Mouse (Mus musculus): Measurements from ENCODE around the gene Ndufs1.
A peak's percentile ranks its signal among the peaks of the same experiment; 100 is the strongest.
"Not testable (repeated sequence)": the region's sequence is repeated elsewhere in the genome, so short reads cannot be mapped to it uniquely, and the experiment has no call there.

Ndufs1 gene

GRCm38 (mm10) chr1:63182636-63183270 lies 6.1 kb upstream of the Ndufs1 start:
- no peak for DNase-seq (ENCODE audit: low read depth, low spot score)

- no peak for DNase-seq (ENCODE audit: low read depth, low spot score)
Measured at GRCm38 (mm10) chr1:63182212-63182611, 5.6 kb upstream of the Ndufs1 start.

GRCm38 (mm10) chr1:63181480-63181879 lies 4.8 kb upstream of the Ndufs1 start:
- DNase-seq (ENCODE audit: low read depth, low spot score): no peak

GRCm38 (mm10) chr1:63181019-63181418 lies 4.4 kb upstream of the Ndufs1 start:
- peak; percentile 93 for DNase-seq (ENCODE audit: low read depth, low spot score)

DNA sequence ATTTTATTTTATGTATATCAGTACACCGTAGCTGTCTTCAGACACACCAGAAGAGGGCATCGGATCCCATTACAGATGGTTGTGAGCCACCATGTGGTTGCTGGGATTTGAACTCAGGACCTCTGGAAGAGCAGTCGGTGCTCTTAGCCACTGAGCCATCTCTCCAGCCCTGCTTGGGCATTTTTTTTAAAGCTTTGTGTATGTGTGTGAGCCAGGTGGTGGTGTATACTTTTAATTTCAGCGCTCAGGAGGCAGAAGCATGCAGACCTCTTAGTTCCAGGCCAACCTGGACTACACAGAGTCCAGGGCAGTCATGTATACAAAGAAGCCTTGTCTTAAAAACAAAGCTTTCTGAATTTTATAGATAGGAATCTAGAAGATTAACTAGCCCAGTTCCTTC lies 3.9 kb upstream of the Ndufs1 start:
- not testable (repeated sequence) for DNase-seq (ENCODE audit: low read depth, low spot score)

DNA sequence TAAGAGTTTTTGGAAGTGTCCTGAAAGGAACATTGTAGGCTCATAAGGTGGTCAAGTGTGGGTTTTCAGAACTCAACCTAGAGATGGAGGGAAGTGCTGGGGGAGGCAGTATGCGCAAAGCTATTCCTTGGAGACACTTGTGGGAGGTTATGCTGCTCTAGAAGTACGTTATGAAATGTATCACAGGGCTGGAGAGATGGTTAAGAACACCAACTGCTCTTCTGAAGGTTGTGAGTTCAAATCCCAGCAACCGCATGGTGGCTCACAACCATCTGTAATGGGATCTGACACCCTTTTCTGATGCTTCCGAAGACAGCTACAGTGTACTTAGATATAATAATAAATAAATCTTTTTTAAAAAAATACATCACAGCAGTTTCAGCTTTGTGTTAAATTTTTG lies 3.5 kb upstream of the Ndufs1 start:
- no peak for DNase-seq (ENCODE audit: low read depth, low spot score)

GRCm38 (mm10) chr1:63178308-63178707 lies 1.7 kb upstream of the Ndufs1 start:
- DNase-seq (ENCODE audit: low read depth, low spot score): no peak

GRCm38 (mm10) chr1:63176259-63176603 lies 402 bp downstream of the Ndufs1 start:
- DNase-seq (ENCODE audit: low read depth, low spot score): no peak

GRCm38 (mm10) chr1:63175853-63176252 lies 780 bp downstream of the Ndufs1 start:
- no peak for DNase-seq (ENCODE audit: low read depth, low spot score)

- no peak for DNase-seq (ENCODE audit: low read depth, low spot score)
Measured at GRCm38 (mm10) chr1:63168638-63169037, 8.0 kb downstream of the Ndufs1 start.

DNA sequence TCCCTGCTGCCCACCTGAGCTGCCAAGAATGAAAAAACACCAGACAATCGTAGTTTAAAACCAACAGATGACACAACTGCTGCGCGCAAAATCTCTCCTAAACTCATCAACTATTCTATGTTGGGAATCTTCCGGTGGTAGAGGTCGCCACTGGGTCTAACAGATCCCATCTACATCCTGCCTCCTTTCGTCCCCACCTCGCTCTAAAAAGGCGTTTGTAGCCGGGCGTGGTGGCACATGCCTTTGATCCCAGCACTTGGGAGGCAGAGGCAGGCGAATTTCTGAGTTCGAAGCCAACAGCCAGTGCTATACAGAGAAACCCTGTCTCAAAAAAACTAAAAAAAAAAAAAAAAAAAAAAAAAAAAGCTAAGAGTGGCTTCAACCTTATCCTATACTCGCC lies 36.4 kb downstream of the Ndufs1 start:
- DNase-seq (ENCODE audit: low read depth, low spot score): no peak

DNA sequence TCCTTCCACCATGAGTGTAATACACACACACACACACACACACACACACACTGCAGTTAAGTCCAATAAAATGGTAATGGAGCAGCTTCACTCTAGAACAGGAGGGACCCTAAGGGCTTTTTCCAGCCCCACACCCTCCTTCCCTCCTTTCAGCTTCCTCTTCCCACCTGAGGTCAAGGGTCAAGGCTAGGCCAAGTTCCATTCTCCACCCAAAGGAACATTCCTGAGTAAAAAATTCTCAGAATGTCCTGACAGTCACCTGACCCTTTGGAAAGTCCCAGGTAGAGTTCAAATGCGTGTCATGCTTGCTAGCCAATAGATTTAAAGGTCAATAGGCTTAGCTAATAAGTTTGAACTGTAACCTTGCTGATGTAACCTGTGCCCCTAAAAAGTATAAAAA lies 38.0 kb downstream of the Ndufs1 start:
- DNase-seq (ENCODE audit: low read depth, low spot score): not testable (repeated sequence)

GRCm38 (mm10) chr1:63137971-63138370 lies 38.7 kb downstream of the Ndufs1 start:
- no peak for DNase-seq (ENCODE audit: low read depth, low spot score)

GRCm38 (mm10) chr1:63134530-63134929 lies 42.1 kb downstream of the Ndufs1 start:
- no peak for DNase-seq (ENCODE audit: low read depth, low spot score)

GRCm38 (mm10) chr1:63131766-63132165 lies 44.9 kb downstream of the Ndufs1 start:
- no peak for DNase-seq (ENCODE audit: low read depth, low spot score)

DNA sequence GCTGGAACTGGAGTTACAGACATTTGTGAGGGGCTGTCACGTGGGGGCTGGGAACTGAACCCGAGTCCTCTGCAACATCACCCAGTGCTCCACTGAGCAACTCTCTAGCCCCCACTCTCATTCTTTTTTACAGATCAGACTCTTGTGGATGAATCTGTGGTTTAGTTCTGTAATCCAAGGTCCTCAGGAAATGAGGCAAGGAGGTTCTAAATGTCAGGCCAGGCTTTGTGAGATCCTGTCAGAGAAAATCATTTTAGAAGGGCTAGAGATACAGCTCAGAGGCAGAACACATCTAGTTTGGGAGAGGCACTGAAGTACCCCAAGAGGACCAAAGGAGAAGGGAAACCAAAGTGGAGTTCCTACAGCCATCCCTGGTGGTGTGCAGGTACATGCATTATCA lies 45.8 kb downstream of the Ndufs1 start:
- no peak for DNase-seq (ENCODE audit: low read depth, low spot score)

- DNase-seq (ENCODE audit: low read depth, low spot score): no peak
Measured at GRCm38 (mm10) chr1:63129857-63130690, 46.6 kb downstream of the Ndufs1 start.

DNA sequence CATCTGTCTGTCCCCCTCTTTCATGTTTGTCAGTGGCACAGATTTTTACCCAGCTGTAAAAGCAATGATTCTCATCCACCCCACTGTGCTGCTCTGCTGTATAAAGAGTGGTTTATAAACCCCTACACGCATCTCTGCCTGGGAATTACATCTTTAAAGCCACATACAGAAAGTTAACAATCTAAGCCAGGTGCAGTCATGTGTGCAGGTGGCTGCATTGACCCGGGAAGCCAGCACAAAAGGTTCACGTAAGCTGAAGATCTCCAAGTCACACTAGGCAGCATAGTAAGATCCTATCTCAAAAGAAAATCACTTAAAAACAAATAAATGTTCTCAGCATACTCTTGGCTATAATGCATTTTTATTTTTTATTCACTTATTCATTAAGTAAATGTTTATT lies 47.4 kb downstream of the Ndufs1 start:
- no peak for DNase-seq (ENCODE audit: low read depth, low spot score)

DNA sequence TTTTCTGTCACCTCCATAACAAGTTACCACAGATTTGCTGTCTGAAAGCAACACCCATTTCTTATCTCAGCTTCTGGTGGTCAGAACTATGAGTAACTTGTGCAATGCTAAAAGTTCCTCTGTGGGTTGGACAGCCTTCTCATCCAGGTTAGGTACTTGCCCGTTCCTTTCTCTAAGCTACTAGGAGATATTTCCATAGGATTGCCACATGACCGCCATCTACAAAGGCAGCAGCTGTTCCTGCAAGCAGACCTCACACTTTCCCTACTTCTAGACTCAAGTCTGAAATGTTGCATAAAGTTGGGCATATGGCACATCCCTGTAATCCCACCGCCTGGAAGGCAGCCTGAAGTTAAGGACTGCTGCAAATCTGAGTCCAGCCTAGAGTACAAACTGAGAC lies 50.4 kb downstream of the Ndufs1 start:
- no peak for DNase-seq (ENCODE audit: low read depth, low spot score)

GRCm38 (mm10) chr1:63123823-63124450 lies 52.7 kb downstream of the Ndufs1 start:
- no peak for DNase-seq (ENCODE audit: low read depth, low spot score)

DNA sequence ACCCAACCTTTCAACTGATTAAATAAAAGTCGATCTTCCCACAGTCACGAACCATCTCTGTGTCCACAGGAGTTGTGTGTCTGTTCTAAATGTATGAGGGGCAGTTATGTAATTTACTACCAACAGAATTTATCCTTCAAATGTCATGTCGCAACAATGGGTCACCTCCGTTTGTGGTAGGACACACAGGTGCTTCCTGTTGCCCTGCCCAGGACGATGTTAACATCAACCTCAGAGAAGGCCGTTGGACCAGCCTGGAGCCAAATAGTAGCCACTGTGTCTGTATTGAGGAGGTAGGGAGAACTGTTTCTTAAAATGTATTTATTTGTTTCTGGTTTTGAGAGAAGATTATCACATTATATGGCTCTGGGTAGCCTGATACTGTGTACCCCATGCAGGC lies 54.6 kb downstream of the Ndufs1 start:
- no peak for DNase-seq (ENCODE audit: low read depth, low spot score)

DNA sequence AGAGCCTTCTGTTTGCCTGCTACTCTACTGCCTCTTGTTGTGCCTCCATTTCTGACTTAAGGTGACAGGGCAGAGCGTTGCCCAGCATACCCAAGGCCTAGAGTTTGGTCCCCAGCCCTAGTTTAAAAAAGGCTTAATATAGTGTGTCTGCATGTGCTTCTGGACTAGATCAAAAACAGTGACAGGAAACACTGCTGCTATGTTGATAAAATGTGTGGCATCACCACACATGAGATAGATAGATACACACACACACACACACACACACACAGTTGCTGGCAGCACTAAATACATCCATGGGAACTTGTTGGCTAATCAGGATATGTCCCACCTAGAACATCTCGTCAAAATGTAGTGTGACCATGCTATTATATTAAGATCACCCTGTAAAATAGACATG lies 56.3 kb downstream of the Ndufs1 start:
- DNase-seq (ENCODE audit: low read depth, low spot score): no peak

DNA sequence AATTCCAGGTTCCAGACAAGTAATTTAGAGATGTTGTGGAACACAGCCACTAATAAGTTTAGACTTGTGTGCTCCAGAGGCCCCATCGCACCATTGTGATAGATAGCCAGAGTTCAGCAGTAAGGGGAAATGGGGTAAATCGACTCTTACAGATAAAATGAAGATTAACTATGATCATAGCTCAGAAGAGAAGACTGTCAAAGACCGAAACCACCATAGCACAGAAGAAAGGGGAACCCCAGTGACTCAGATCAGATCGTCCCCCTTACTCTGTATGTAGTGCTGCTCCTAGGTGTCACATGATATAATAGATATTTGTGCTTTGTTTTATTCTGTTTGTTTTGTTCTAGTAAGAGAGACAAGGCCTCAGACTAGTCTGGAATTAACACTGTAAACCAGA lies 57.0 kb downstream of the Ndufs1 start:
- DNase-seq (ENCODE audit: low read depth, low spot score): no peak

Data from retina, postnatal 7 days (tissue).